Mouse (Mus musculus) cortical plate, adult 2 months (tissue): ENCODE measurements around the gene 4932438H23Rik.

ENCODE experiments used
- CTCF ChIP-seq: fragments of 200-500 bp; IDR thresholded peaks from 2 replicates; pipeline ENCODE4 v1.5.1; 2011; ENCODE audit warnings: mild to moderate bottlenecking, control low read depth, low read length; ENCODE audit not compliant: insufficient read depth; ENCODE audit errors: extremely low read depth
- POLR2A ChIP-seq: fragments of 200-500 bp; IDR thresholded peaks from 2 replicates; pipeline ENCODE4 v1.6.1; 2011; ENCODE audit warnings: mild to moderate bottlenecking, low read length, control low read depth; ENCODE audit not compliant: insufficient read depth; ENCODE audit errors: extremely low read depth

DNA sequence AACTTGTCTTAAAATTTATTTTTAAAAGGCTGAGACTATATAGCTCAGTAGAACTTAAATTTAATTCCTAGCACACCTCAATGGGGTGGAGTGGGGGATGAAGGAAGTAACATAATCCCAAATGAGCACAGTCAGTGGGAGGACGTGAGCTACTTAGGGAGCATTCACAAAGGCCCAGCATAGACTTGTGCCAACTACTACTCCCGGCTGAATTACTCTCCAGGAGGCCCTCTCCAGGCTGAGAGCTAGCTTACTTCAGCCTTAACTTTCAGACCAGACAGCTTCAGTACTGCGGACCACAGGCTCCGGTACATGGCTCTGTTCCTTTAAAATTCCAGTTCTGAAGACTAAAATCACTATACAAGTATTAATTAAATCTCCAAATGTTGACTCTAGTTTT is 68.6 kb downstream of the 4932438H23Rik start:
- TF ChIP-seq CTCF: no peak
- no peak for TF ChIP-seq POLR2A
